ENCODE assay signal across 14 mouse cellular contexts in the genomic region with DNA sequence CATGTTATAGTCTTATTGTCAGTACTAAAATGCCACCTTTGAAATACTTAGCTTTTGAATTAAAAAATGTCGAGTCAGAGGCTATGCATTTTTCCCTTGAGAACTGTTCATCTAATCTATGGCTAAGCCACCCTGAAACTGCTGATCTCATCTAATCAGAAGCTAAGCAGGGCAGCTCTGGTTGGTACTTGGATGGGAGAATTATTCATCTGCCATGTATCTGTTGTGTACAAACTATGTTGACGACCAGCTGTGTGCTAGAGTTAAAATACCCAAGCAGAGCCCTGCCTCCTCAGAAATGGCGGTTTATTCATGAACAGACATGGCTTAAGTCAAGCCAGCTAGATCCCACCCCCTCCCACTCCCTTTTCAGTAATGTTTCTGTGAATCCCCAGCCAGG.
"Had no signal": no experiment of that assay in that cellular context is flagged by ENCODE, and none has a peak within 500 bp of the region (broad histone marks: within the 10 kb centered on the region; RNA-seq: fewer than 3 reads in every experiment).

No protein-coding gene starts in this region.

- H3K9me3 ChIP-seq: limb, embryonic 10.5 days; midbrain, embryonic 15.5 days; neural tube, embryonic 12.5 days; stomach, embryonic 15.5 days had no signal

- ATAC-seq: intestine, embryonic 16.5 days; midbrain, embryonic 15.5 days had no signal

- DNase-seq: kidney, adult 8-10 months; kidney, postnatal 36 days; layer of hippocampus, adult 9-11 months; layer of hippocampus, postnatal 36 days; lung, adult 2 months; thymus, adult 2 months; thymus, postnatal 25 days had no signal

- H3K4me2 ChIP-seq: midbrain, embryonic 11.5 days; midbrain, embryonic 15.5 days; neural tube, embryonic 12.5 days; stomach, embryonic 15.5 days had no signal

- H3K27me3 ChIP-seq: midbrain, embryonic 15.5 days; neural tube, embryonic 12.5 days; stomach, embryonic 15.5 days had no signal

- H3K4me1 ChIP-seq: limb, embryonic 10.5 days; midbrain, embryonic 15.5 days; neural tube, embryonic 12.5 days; stomach, embryonic 15.5 days had no signal

- H3K9ac ChIP-seq: midbrain, embryonic 15.5 days; neural tube, embryonic 12.5 days; stomach, embryonic 15.5 days had no signal

- H3K4me3 ChIP-seq: limb, embryonic 10.5 days; midbrain, embryonic 15.5 days; neural tube, embryonic 12.5 days; stomach, embryonic 15.5 days had no signal

- H3K27ac ChIP-seq: kidney, postnatal 0 days; limb, embryonic 10.5 days; midbrain, embryonic 15.5 days; neural tube, embryonic 12.5 days; stomach, embryonic 15.5 days had no signal

- H3K36me3 ChIP-seq: midbrain, embryonic 15.5 days; stomach, embryonic 15.5 days had no signal
